Mouse (Mus musculus): ENCODE measurements around the gene Hist1h2bb. TPM values are rescaled to one million over a fixed set of nuclear protein-coding genes. Genes with fewer than 3 reads are reported as not detected.

The Hist1h2bb gene
- polyA plus RNA-seq, 1 experiment from 2014 or later, result 2.1 TPM

DNA sequence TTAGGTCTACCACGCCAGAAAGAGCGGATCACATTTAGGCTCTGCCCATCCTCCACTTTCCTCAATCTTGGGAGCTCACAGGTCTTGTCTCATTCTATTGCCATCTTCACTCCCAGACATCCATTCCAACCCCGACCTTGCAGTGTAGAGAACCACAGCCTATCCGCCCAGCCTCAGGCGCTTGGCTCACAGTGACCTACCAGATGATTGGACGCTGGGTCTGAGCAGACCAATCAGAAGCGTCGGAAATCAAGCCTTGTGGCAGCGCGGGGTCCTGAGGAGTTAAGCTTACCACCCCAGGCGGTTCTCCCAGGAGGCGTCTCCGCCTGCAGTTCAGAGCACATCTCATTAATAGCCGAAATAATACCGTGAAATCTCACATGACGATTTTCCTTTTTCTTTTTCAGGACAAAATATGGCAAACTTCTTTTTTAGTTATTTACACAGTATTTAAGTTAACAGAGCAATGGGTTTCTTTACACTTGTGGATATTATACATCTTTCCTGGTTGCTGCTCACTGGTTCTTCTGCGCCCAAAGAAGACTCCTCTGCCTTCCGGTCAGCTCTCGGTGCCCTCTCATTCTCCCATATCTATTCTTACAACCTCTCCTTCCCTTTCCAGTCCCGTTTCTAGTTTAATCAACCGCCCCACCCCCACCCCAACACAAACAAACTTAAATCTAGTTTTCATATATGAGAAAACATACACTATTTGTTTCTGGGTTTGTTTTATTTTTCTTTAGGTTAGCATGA, 26.2 kb downstream of the Hist1h2bb start:
- no peak overlapping the region for H3K9ac ChIP-seq
- WGBS, result 16% methylated on average over 21 of the region's 21 CpGs
- no peak overlapping the region for H3K27ac ChIP-seq (replicated peaks)
- 0 out of 2 replicates have a peak overlapping the region, but pooled peaks have one; percentile 11 for H3K4me3 ChIP-seq (replicated peaks)
- H3K9me3 ChIP-seq (replicated peaks), result no peaks in the 10 kb centered on the region
- H3K4me1 ChIP-seq, result no peaks in the 10 kb centered on the region
- no peaks in the 10 kb centered on the region for H3K27me3 ChIP-seq
- no peaks in the 10 kb centered on the region for H3K36me3 ChIP-seq
- peak; percentile 78; the same call in 1 of the 2 replicates for ATAC-seq (ENCODE audit: insufficient number of reproducible peaks, low FRiP score, low TSS enrichment, low read depth)
- peak overlapping the region; percentile 48 for H3K4me2 ChIP-seq (replicated peaks)

DNA sequence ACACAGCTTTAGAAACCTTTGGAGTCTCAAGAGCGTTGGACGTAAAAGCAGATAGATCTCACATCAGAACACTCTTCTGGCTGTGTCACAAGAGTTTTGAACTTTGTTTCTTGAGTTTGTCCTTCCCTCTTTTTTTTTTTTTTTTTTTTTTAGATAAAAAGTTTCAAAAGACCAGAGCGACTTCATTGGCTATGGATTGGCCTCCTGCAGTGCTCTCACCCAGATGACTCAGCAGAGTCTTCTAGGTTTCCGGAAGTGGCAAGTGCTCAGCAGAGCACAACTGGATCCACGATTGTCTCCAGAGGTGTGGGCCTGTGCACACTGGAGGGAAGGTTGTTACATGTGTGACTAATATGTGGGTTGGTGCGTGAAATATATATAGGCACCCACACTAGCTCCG, 31.8 kb downstream of the Hist1h2bb start:
- Histone ChIP-seq H3K4me1 (no peaks in the 10 kb centered on the region), H3K27ac (replicated peaks) (no peak overlapping the region), H3K9ac (no peak overlapping the region), H3K36me3 (no peaks in the 10 kb centered on the region), H3K4me2 (replicated peaks) (no peak overlapping the region), H3K27me3 (no peaks in the 10 kb centered on the region), H3K9me3 (replicated peaks) (no peaks in the 10 kb centered on the region), H3K4me3 (replicated peaks) (no peak overlapping the region)
- no peak for ATAC-seq (ENCODE audit: insufficient number of reproducible peaks, low FRiP score, low TSS enrichment, low read depth)
- 92% methylated on average over 7 of the region's 7 CpGs for WGBS

- Histone ChIP-seq H3K27me3 (no peaks in the 10 kb centered on the region), H3K27ac (replicated peaks) (no peak overlapping the region), H3K9ac (no peak overlapping the region), H3K4me2 (replicated peaks) (no peak overlapping the region), H3K4me1 (no peaks in the 10 kb centered on the region), H3K9me3 (replicated peaks) (no peaks in the 10 kb centered on the region), H3K4me3 (replicated peaks) (no peak overlapping the region), H3K36me3 (no peaks in the 10 kb centered on the region)
- WGBS, result 82% methylated on average over 4 of the region's 4 CpGs
- no peak for ATAC-seq (ENCODE audit: insufficient number of reproducible peaks, low FRiP score, low TSS enrichment, low read depth)
Measured at GRCm38 (mm10) chr13:23779025-23779424, 32.5 kb downstream of the Hist1h2bb start.

DNA sequence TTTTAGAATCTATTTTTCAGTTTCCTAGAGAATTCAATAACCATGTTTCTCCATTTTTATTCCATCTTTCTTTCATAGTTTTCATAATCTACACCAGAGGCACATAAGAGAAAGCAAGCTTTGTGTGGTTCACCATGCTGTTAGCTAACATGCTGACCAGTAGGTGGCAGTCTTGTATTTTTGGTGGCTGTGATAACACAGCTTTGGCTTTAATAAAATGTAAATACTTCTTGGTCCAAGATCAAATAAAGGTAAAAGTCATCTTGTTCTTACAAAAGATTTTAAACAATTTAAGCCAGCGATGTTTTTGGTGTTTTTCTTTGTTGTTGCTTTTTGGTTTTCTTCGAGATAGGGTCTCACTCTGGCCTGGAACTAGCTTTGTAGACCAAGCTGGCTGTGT, 46.0 kb downstream of the Hist1h2bb start:
- no peaks in the 10 kb centered on the region for H3K27me3 ChIP-seq
- no peak overlapping the region for H3K9ac ChIP-seq
- ATAC-seq (ENCODE audit: insufficient number of reproducible peaks, low FRiP score, low TSS enrichment, low read depth), result no peak
- no peak overlapping the region for H3K27ac ChIP-seq (replicated peaks)
- H3K4me3 ChIP-seq (replicated peaks), result no peak overlapping the region
- H3K36me3 ChIP-seq, result no peaks in the 10 kb centered on the region
- no peaks in the 10 kb centered on the region for H3K4me1 ChIP-seq
- no peak overlapping the region for H3K4me2 ChIP-seq (replicated peaks)
- 29% methylated on average over 2 of the region's 2 CpGs for WGBS
- H3K9me3 ChIP-seq (replicated peaks), result no peaks in the 10 kb centered on the region

Small RNA genes within 50 kb of the gene (microRNA-seq; reads per million reads assigned to microRNA genes)
- gene Gm44314 (ENCODE audit: borderline number of aligned reads), result not detected
- gene Gm44484 (ENCODE audit: borderline number of aligned reads), result not detected

Other genes with a start within 250 kb of the Hist1h2bb start
- gene Hist1h4h, start 215.7 kb upstream of the Hist1h2bb start, polyA plus RNA-seq (2015; fragmentation: Nextera tagmentation; extraction: Ambion mirVana), result 6.1 and 7.1 TPM in 2 replicates
- 2.7 and 3.4 TPM in 2 replicates for gene Hist1h2af, start 212.8 kb upstream of the Hist1h2bb start, polyA plus RNA-seq (2015; fragmentation: Nextera tagmentation; extraction: Ambion mirVana)
- gene Hist1h3g, start 211.3 kb upstream of the Hist1h2bb start, polyA plus RNA-seq (2015; fragmentation: Nextera tagmentation; extraction: Ambion mirVana), result 3.2 and 5.3 TPM in 2 replicates
- gene Hist1h2bh, start 203.3 kb upstream of the Hist1h2bb start, polyA plus RNA-seq (2015; fragmentation: Nextera tagmentation; extraction: Ambion mirVana), result 1.0 and 1.1 TPM in 2 replicates
- gene Hist1h3f, start 202.7 kb upstream of the Hist1h2bb start, polyA plus RNA-seq (2015; fragmentation: Nextera tagmentation; extraction: Ambion mirVana), result 0.25 and 0.37 TPM in 2 replicates
- gene Hist1h4f, start 195.1 kb upstream of the Hist1h2bb start, polyA plus RNA-seq (2015; fragmentation: Nextera tagmentation; extraction: Ambion mirVana), result 1.1 and 1.7 TPM in 2 replicates
- gene Hist1h1d, start 193.5 kb upstream of the Hist1h2bb start, polyA plus RNA-seq (2015; fragmentation: Nextera tagmentation; extraction: Ambion mirVana), result 0.44 and 0.55 TPM in 2 replicates
- gene Hist1h3e, start 184.4 kb upstream of the Hist1h2bb start, polyA plus RNA-seq (2015; fragmentation: Nextera tagmentation; extraction: Ambion mirVana), result 3.7 and 4.4 TPM in 2 replicates
- 53.3 and 77.8 TPM in 2 replicates for gene Hist1h2ae, start 175.5 kb upstream of the Hist1h2bb start, polyA plus RNA-seq (2015; fragmentation: Nextera tagmentation; extraction: Ambion mirVana)
- 6.5 and 8.3 TPM in 2 replicates for gene Hist1h2bg, start 175.3 kb upstream of the Hist1h2bb start, polyA plus RNA-seq (2015; fragmentation: Nextera tagmentation; extraction: Ambion mirVana)
- 2.8 and 3.7 TPM in 2 replicates for gene Hist1h2bf, start 172.5 kb upstream of the Hist1h2bb start, polyA plus RNA-seq (2015; fragmentation: Nextera tagmentation; extraction: Ambion mirVana)
- gene Hist1h2ad, start 172.4 kb upstream of the Hist1h2bb start, polyA plus RNA-seq (2015; fragmentation: Nextera tagmentation; extraction: Ambion mirVana), result 1.8 and 3.9 TPM in 2 replicates
- gene Hist1h3d, start 171.0 kb upstream of the Hist1h2bb start, polyA plus RNA-seq (2015; fragmentation: Nextera tagmentation; extraction: Ambion mirVana), result 5.0 and 6.0 TPM in 2 replicates
- 86.2 and 107 TPM in 2 replicates for gene Hist1h4d, start 165.1 kb upstream of the Hist1h2bb start, polyA plus RNA-seq (2015; fragmentation: Nextera tagmentation; extraction: Ambion mirVana)
- 2.7 and 3.6 TPM in 2 replicates for gene Hist1h2be, start 125.6 kb upstream of the Hist1h2bb start, polyA plus RNA-seq (2015; fragmentation: Nextera tagmentation; extraction: Ambion mirVana)
- gene Hist1h1e, start 124.2 kb upstream of the Hist1h2bb start, polyA plus RNA-seq (2015; fragmentation: Nextera tagmentation; extraction: Ambion mirVana), result 14.7 and 20.7 TPM in 2 replicates
- 1.1 and 1.3 TPM in 2 replicates for gene Hist1h2ac, start 62.8 kb upstream of the Hist1h2bb start, polyA plus RNA-seq (2015; fragmentation: Nextera tagmentation; extraction: Ambion mirVana)
- 63.3 and 66.8 TPM in 2 replicates for gene Hist1h2bc, start 62.5 kb upstream of the Hist1h2bb start, polyA plus RNA-seq (2015; fragmentation: Nextera tagmentation; extraction: Ambion mirVana)
- not detected in 2 replicates for gene Hist1h1t, start 50.9 kb upstream of the Hist1h2bb start, polyA plus RNA-seq (2015; fragmentation: Nextera tagmentation; extraction: Ambion mirVana)
- gene Hist1h4c, start 48.3 kb upstream of the Hist1h2bb start, polyA plus RNA-seq (2015; fragmentation: Nextera tagmentation; extraction: Ambion mirVana), result 4.2 and 5.3 TPM in 2 replicates
- gene Hfe, start 35.9 kb upstream of the Hist1h2bb start, polyA plus RNA-seq (2015; fragmentation: Nextera tagmentation; extraction: Ambion mirVana), result 8.7 and 13.0 TPM in 2 replicates
- 36.4 TPM in 2 replicates for gene Hist1h1c, start 7.9 kb upstream of the Hist1h2bb start, polyA plus RNA-seq (2015; fragmentation: Nextera tagmentation; extraction: Ambion mirVana)
- gene Hist1h3c, start 1.1 kb upstream of the Hist1h2bb start, polyA plus RNA-seq (2015; fragmentation: Nextera tagmentation; extraction: Ambion mirVana), result 3.5 and 4.8 TPM in 2 replicates
- 23.1 and 38.3 TPM in 2 replicates for gene Hist1h2ab, start 4.4 kb downstream of the Hist1h2bb start, polyA plus RNA-seq (2015; fragmentation: Nextera tagmentation; extraction: Ambion mirVana)
- gene Hist1h3b, start 5.5 kb downstream of the Hist1h2bb start, polyA plus RNA-seq (2015; fragmentation: Nextera tagmentation; extraction: Ambion mirVana), result 8.4 and 9.7 TPM in 2 replicates
- 2.6 and 3.0 TPM in 2 replicates for gene Hist1h4b, start 10.3 kb downstream of the Hist1h2bb start, polyA plus RNA-seq (2015; fragmentation: Nextera tagmentation; extraction: Ambion mirVana)
- 0.39 and 0.42 TPM in 2 replicates for gene Hist1h4a, start 14.5 kb downstream of the Hist1h2bb start, polyA plus RNA-seq (2015; fragmentation: Nextera tagmentation; extraction: Ambion mirVana)
- gene Hist1h3a, start 15.7 kb downstream of the Hist1h2bb start, polyA plus RNA-seq (2015; fragmentation: Nextera tagmentation; extraction: Ambion mirVana), result 2.3 and 3.5 TPM in 2 replicates
- gene Hist1h1a, start 16.9 kb downstream of the Hist1h2bb start, polyA plus RNA-seq (2015; fragmentation: Nextera tagmentation; extraction: Ambion mirVana), result 1.8 and 1.9 TPM in 2 replicates
- gene Trim38, start 23.2 kb downstream of the Hist1h2bb start, polyA plus RNA-seq (2015; fragmentation: Nextera tagmentation; extraction: Ambion mirVana), result not detected in 2 replicates
- not detected in 2 replicates for gene Slc17a2, start 60.3 kb downstream of the Hist1h2bb start, polyA plus RNA-seq (2015; fragmentation: Nextera tagmentation; extraction: Ambion mirVana)
- gene Slc17a3, start 92.7 kb downstream of the Hist1h2bb start, polyA plus RNA-seq (2015; fragmentation: Nextera tagmentation; extraction: Ambion mirVana), result not detected in 2 replicates
- not detected in 2 replicates for gene Slc17a1, start 121.0 kb downstream of the Hist1h2bb start, polyA plus RNA-seq (2015; fragmentation: Nextera tagmentation; extraction: Ambion mirVana)
- gene Slc17a4, start 168.3 kb downstream of the Hist1h2bb start, polyA plus RNA-seq (2015; fragmentation: Nextera tagmentation; extraction: Ambion mirVana), result not detected in 2 replicates
- gene Hist1h2ba, start 187.4 kb downstream of the Hist1h2bb start, polyA plus RNA-seq (2015; fragmentation: Nextera tagmentation; extraction: Ambion mirVana), result not detected in 2 replicates
- not detected in 2 replicates for gene Hist1h2aa, start 187.7 kb downstream of the Hist1h2bb start, polyA plus RNA-seq (2015; fragmentation: Nextera tagmentation; extraction: Ambion mirVana)
- 0.42 and 0.63 TPM in 2 replicates for gene Scgn, start 244.5 kb downstream of the Hist1h2bb start, polyA plus RNA-seq (2015; fragmentation: Nextera tagmentation; extraction: Ambion mirVana)